Mouse (Mus musculus) spleen, adult 2 months (tissue): ENCODE measurements around the gene Retn. TPM values are rescaled to one million over a fixed set of nuclear protein-coding genes. Genes with fewer than 3 reads are reported as not detected.

ENCODE experiments used
- DNase-seq, 2 experiments: peaks; one replicate each; pipeline versions ENCODE4 v3.0.0 to v3.0.0-alpha.2; 2012 to 2021; ENCODE audit warnings: low spot score in 2 of 2, low read depth in 1 of 2
- H3K27ac ChIP-seq: fragments of 200-500 bp; 2 replicates; pipeline ENCODE4 v1.5.1; 2012; ENCODE audit warnings: low read length, inconsistent platforms; ENCODE audit not compliant: insufficient read depth
- H3K27me3 ChIP-seq: fragments of 200-500 bp; 2 replicates; pipeline ENCODE4 v1.6.1; 2012; ENCODE audit warnings: mild to moderate bottlenecking, moderate library complexity, low read length, inconsistent platforms; ENCODE audit not compliant: control insufficient read depth, insufficient read depth
- H3K36me3 ChIP-seq: fragments of 200-500 bp; 2 replicates; pipeline ENCODE4 v1.6.1; 2012; ENCODE audit warnings: mild to moderate bottlenecking, low read length, inconsistent platforms; ENCODE audit not compliant: control insufficient read depth, insufficient read depth
- H3K4me1 ChIP-seq: fragments of 200-500 bp; 2 replicates; pipeline ENCODE4 v1.6.1; 2011; ENCODE audit warnings: inconsistent platforms; ENCODE audit not compliant: control insufficient read depth, insufficient read depth, insufficient read length
- H3K4me3 ChIP-seq: fragments of 200-500 bp; 2 replicates; pipeline ENCODE4 v1.5.1; 2011; ENCODE audit warnings: mild to moderate bottlenecking, inconsistent platforms; ENCODE audit not compliant: insufficient read depth, insufficient read length; ENCODE audit errors: extremely low read depth
- CTCF ChIP-seq: fragments of 200-500 bp; IDR thresholded peaks from 2 replicates; pipeline ENCODE4 v1.5.1; 2011; ENCODE audit warnings: mild to moderate bottlenecking, inconsistent platforms; ENCODE audit not compliant: insufficient read depth, insufficient read length, insufficient replicate concordance; ENCODE audit errors: extremely low read depth
- POLR2A ChIP-seq: fragments of 200-500 bp; IDR thresholded peaks from 2 replicates; pipeline ENCODE4 v1.6.1; 2011; ENCODE audit warnings: low read depth, low read length, inconsistent platforms
- WGBS: fragments of 180-500 bp; shearing (Covaris S2); methylation state at CpG from one replicate; pipeline ENCODE4 v1.1.7; 2018; 5-methylcytosine and 5-hydroxymethylcytosine counted together
- polyA plus RNA-seq: library from polyadenylated mRNA; depleted of rRNA; stranded (reverse); fragments of >200 nt; gene quantifications from 2 replicates; pipeline ENCODE4 v1.2.3, GENCODE M21; 2012

The Retn gene
- polyA plus RNA-seq, 1 experiment: 1.3 TPM

DNA sequence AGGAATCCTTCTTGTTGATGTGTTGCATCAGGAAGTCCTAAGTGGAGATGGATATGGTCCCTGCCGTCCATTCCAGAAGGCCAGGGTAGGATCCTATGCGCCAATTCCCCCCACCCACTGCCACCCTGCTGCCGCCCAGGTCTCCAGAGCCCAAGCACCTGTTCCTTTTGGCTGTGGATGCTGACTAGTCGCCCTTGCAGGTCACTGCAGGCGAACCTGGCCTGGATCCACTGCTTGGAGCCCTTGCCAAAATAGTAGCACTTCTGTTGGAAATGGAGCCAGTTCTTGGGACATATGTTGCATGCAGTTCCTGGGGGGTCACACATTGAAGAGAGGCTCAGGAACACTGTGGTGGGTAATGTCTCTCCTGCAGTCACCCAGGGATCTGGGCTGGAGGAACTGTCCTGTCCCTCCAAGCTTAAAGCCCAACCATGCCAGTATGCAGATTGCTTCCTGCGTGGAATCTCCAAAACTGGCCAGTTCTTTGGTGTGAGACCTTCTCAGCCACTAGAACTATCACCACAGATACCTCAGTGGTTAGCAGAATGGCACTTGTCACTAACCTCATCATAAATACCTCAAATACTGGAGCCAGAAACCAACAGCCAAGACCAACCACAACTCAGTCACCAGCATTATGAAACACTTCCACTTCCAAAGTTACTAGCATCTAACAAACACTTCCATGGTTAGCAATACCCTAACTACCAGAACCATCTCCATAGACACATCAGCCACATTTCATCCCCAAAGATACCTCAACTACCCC, 28.0 kb downstream of the Retn start:
- Histone ChIP-seq H3K4me3 (no peak overlapping the region), H3K36me3 (peaks cover 46% of the 10 kb centered on the region), H3K27me3 (no peaks in the 10 kb centered on the region), H3K27ac (no peak overlapping the region), H3K4me1 (peaks cover 12% of the 10 kb centered on the region)
- WGBS: 82% methylated on average over 6 of the region's 6 CpGs
- TF ChIP-seq POLR2A (no peak), CTCF (no peak)
- DNase-seq: no peak

DNA sequence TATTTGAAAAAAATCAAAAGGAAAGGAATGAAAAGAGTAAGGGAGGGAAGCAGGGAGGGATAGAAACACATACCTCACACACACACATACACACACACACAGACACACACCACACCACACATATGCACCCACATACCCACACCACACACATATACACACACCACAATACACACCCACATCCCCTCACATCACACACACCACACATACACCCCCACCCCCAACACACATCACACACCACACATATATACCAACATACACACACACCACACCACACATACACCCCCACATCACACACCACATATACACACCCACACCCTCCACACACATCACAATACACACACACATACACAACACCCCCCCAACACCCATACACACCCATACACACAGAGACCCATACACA, 29.0 kb downstream of the Retn start:
- H3K36me3 ChIP-seq: peaks cover 44% of the 10 kb centered on the region
- H3K4me3 ChIP-seq: no peak overlapping the region
- no peaks in the 10 kb centered on the region for H3K27me3 ChIP-seq
- no peak for TF ChIP-seq POLR2A
- H3K27ac ChIP-seq: no peak overlapping the region
- peaks cover 10% of the 10 kb centered on the region; the same call in 1 of the 2 replicates for H3K4me1 ChIP-seq
- no peak for DNase-seq

DNA sequence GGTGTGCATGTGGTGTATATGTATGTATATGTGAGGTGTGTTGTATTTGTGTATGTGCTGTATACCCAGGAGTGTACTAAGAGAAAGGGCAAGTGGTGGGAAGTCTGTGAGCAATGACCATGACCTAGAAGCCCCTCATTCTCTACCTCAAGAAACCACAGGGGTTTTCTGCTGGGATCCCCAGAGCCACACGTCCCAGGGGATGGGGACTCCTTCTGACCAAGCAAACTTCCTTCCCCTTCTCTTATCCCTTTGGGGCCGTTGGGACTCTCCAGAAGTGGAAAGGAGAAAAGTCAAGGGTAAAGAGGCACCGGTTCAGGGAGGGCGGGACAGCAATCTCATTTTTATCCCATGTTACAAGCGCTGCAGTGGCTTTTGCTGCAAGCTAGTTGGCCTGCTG, 29.9 kb downstream of the Retn start:
- Histone ChIP-seq H3K4me1 (peaks cover 12% of the 10 kb centered on the region; the same call in 1 of the 2 replicates), H3K27me3 (no peaks in the 10 kb centered on the region), H3K4me3 (no peak overlapping the region), H3K36me3 (peaks cover 40% of the 10 kb centered on the region), H3K27ac (0 out of 2 replicates have a peak overlapping the region, but pooled peaks have one; percentile 22)
- no peak for DNase-seq
- no peak for TF ChIP-seq POLR2A
- no peak for TF ChIP-seq CTCF
- WGBS: 52% methylated on average over 5 of the region's 5 CpGs

DNA sequence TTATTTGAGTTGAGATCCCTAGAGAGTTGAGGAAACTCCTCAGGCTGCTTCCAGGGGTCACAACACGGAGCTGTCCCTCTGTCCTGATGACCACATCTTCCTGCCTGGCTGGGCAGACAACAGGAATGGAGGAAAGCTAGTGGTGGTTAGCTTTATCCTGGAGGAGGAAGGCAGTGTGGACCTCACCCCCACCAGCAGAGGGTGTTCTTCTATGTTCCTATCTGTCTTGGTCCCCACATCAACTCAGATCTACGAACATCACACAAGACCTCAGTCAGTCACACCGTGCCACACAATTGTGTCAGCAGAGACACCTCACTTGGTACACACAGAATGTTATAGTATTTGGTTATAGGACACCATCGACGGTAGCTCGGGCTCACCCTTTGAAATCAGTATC, 32.0 kb downstream of the Retn start:
- DNase-seq: no peak
- no peak overlapping the region for H3K4me3 ChIP-seq
- peaks cover 41% of the 10 kb centered on the region for H3K36me3 ChIP-seq
- TF ChIP-seq CTCF: peak; percentile 14; the same call in 1 of the 2 replicates
- TF ChIP-seq POLR2A: no peak
- 58% methylated on average over 6 of the region's 6 CpGs for WGBS
- H3K27ac ChIP-seq: no peak overlapping the region
- H3K4me1 ChIP-seq: peaks cover 12% of the 10 kb centered on the region; the same call in 1 of the 2 replicates
- H3K27me3 ChIP-seq: no peaks in the 10 kb centered on the region

DNA sequence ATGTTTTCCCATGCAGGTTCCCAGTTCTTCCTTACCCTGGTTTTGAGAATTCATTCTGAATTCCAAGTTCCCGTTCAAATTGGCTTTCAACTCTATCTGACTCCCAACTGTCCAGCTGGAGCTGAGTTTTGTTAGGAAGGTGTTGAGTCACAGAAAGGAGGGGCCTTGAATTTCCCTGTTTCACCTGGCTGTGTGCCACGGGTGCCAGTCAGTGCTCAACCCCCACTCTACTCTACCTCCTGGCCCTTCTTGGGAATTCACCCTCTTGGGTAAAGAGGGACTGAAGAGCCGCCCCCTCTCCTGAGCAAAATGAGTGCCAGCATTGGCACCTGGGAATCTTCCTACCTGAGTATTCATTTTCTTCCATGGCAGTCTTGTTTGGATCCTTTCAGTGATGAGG, 35.2 kb downstream of the Retn start:
- H3K4me3 ChIP-seq: peak overlapping the region; percentile 9; the same call in 1 of the 2 replicates
- TF ChIP-seq CTCF (no peak), POLR2A (no peak)
- DNase-seq: no peak
- peaks cover 16% of the 10 kb centered on the region; the same call in 1 of the 2 replicates for H3K4me1 ChIP-seq
- H3K36me3 ChIP-seq: peaks cover 26% of the 10 kb centered on the region
- WGBS: 70% methylated on average over 3 of the region's 3 CpGs
- H3K27me3 ChIP-seq: no peaks in the 10 kb centered on the region
- H3K27ac ChIP-seq: no peak overlapping the region

DNA sequence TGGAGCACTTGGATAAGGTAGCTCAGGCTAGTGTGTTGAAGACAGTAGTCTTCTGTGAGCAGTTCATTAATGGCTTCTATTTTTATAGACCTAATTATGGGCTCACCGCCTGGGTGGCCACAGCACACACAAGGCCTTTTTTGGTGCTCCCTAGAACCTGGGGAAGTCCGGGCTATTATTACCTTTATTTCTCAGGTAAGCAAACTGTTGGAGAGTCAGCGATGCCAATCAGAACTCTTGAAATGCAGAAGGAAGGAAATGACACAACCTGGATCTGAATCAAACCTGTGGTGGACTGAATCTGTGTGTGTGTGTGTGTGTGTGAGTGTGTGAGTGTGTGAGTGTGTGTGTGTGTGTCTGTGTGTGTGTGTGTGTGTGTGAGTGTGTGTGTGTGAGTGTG, 38.6 kb downstream of the Retn start, which contains the start of gene Fcer2a:
Gene Fcer2a (minus strand): TSS at position 55 of the 400 bp plus-strand sequence.
- WGBS: 37% methylated on average over 3 of the region's 3 CpGs
- TF ChIP-seq CTCF (no peak), POLR2A (no peak)
- no peaks in the 10 kb centered on the region for H3K27me3 ChIP-seq
- H3K4me3 ChIP-seq: peak within 1 kb of the TSS; percentile 62
- DNase-seq: peak; percentile 54 to 55
- H3K36me3 ChIP-seq: peaks cover 10% of the 10 kb centered on the region
- H3K27ac ChIP-seq: peak within 1 kb of the TSS; percentile 85
- H3K4me1 ChIP-seq: peaks cover 6% of the 10 kb centered on the region; the same call in 1 of the 2 replicates

DNA sequence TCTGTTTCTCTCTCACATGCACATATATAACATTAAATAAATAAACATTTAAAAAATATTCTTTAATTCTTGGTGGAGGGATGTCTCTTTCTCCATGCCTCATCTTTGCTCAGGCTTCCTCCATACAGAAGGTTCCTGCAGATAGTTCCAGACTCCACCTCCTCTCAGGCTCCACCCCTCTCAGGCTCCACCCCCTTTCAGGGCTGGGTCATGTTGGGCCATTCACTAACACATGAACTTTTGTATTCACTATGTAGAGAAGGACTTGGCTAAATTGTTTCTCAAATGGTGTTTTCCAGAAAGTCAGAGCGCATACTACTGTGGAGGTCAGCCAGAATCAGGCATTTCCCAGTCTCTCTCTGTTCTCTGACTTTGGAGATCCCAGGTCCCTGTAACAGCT, 45.9 kb downstream of the Retn start:
- H3K36me3 ChIP-seq: no peaks in the 10 kb centered on the region
- H3K27me3 ChIP-seq: no peaks in the 10 kb centered on the region
- 93% methylated on average over 1 of the region's 1 CpGs for WGBS
- H3K4me1 ChIP-seq: peaks cover 2% of the 10 kb centered on the region; the same call in 1 of the 2 replicates
- TF ChIP-seq CTCF: no peak
- no peak for TF ChIP-seq POLR2A
- no peak overlapping the region for H3K27ac ChIP-seq
- DNase-seq: no peak
- no peak overlapping the region for H3K4me3 ChIP-seq
